Mouse (Mus musculus) embryonic facial prominence, embryonic 14.5 days (tissue): ENCODE data around the gene Fry. TPM values are rescaled to one million over a fixed set of nuclear protein-coding genes. Genes with fewer than 3 reads are reported as not detected.

Experiments used
- ATAC-seq: fragments of 200-750 bp; cut with Nextera tagmentation; 2 replicates; pipeline ENCODE4 v1.8.0; 2017; ENCODE audit warnings: low read depth, moderate number of reproducible peaks, moderate TSS enrichment
- DNase-seq: peaks from one replicate; pipeline ENCODE4 v3.0.0-alpha.2; 2015; ENCODE audit warnings: low spot score
- H3K27ac ChIP-seq: fragments of 300-500 bp; sonication (generic); replicated peaks from 2 replicates; pipeline ENCODE4 v1.5.1; 2014; ENCODE audit warnings: low read depth, mild to moderate bottlenecking, low read length, moderate library complexity
- H3K27me3 ChIP-seq: fragments of 300-500 bp; sonication (generic); replicated peaks from 2 replicates; pipeline ENCODE4 v1.6.1; 2014; ENCODE audit warnings: low read length; ENCODE audit not compliant: control insufficient read depth, insufficient read depth
- H3K36me3 ChIP-seq: fragments of 300-500 bp; sonication (generic); 2 replicates; pipeline ENCODE4 v1.6.1; 2014; ENCODE audit warnings: low read length, mixed read lengths; ENCODE audit not compliant: control insufficient read depth, insufficient read depth
- H3K4me1 ChIP-seq: fragments of 300-500 bp; sonication (generic); 2 replicates; pipeline ENCODE4 v1.6.1; 2014; ENCODE audit warnings: antibody characterized with exemption, low read length; ENCODE audit not compliant: control insufficient read depth, insufficient read depth
- H3K4me2 ChIP-seq: fragments of 300-500 bp; sonication (generic); 2 replicates; pipeline ENCODE4 v1.6.1; 2014; ENCODE audit warnings: low read depth, mild to moderate bottlenecking, low read length, moderate library complexity, mixed read lengths
- H3K4me3 ChIP-seq: fragments of 300-500 bp; sonication (generic); 2 replicates; pipeline ENCODE4 v1.5.1; 2014; ENCODE audit warnings: low read depth, mild to moderate bottlenecking, low read length
- H3K9ac ChIP-seq: fragments of 300-500 bp; sonication (generic); 2 replicates; pipeline ENCODE4 v1.6.1; 2014; ENCODE audit warnings: low read depth, mild to moderate bottlenecking, low read length, moderate library complexity, mixed read lengths
- H3K9me3 ChIP-seq: fragments of 300-500 bp; sonication (generic); 2 replicates; pipeline ENCODE4 v1.6.1; 2016; ENCODE audit warnings: low read length; ENCODE audit not compliant: control insufficient read depth
- WGBS: fragments of 180-500 bp; shearing (Covaris S2); extraction: QIAGEN DNeasy Blood & Tissue Kit; methylation state at CpG from one replicate; pipeline ENCODE4 v1.1.7; 2014; 5-methylcytosine and 5-hydroxymethylcytosine counted together
- polyA plus RNA-seq: library from polyadenylated mRNA; unstranded; fragments of >200 nt; fragmentation: Nextera tagmentation; extraction: Ambion mirVana; gene quantifications from 2 replicates; pipeline ENCODE4 v1.2.1, GENCODE M21; 2014

Fry gene
- polyA plus RNA-seq, 1 experiment from 2014 or later = 15.1 TPM

- Histone ChIP-seq H3K27ac (no peak overlapping the region), H3K27me3 (no peaks in the 10 kb centered on the region), H3K4me2 (no peak overlapping the region), H3K9me3 (peaks cover 12% of the 10 kb centered on the region), H3K9ac (no peak overlapping the region), H3K36me3 (peaks cover 22% of the 10 kb centered on the region), H3K4me3 (no peak overlapping the region), H3K4me1 (no peaks in the 10 kb centered on the region)
- DNase-seq (no peak), ATAC-seq (no peak)
- WGBS = 52% methylated on average over 7 of the region's 7 CpGs
Measured at GRCm38 (mm10) chr5:150390422-150390821, 272.0 kb downstream of the Fry start.

- ATAC-seq = no peak
- 95% methylated on average over 6 of the region's 6 CpGs for WGBS
Measured at GRCm38 (mm10) chr5:150394645-150395044, 276.2 kb downstream of the Fry start.

GRCm38 (mm10) chr5:150402832-150403447, 284.5 kb downstream of the Fry start:
- ATAC-seq (0 out of 2 replicates have a peak, but pooled peaks have one; percentile 53), DNase-seq (peak; percentile 35)
- Histone ChIP-seq H3K4me2 (peak overlapping the region; percentile 36), H3K9me3 (no peaks in the 10 kb centered on the region), H3K27ac (no peak overlapping the region), H3K9ac (no peak overlapping the region), H3K27me3 (no peaks in the 10 kb centered on the region), H3K4me3 (no peak overlapping the region), H3K36me3 (peaks cover 28% of the 10 kb centered on the region), H3K4me1 (no peaks in the 10 kb centered on the region)
- 32% methylated on average over 13 of the region's 13 CpGs for WGBS

More at GRCm38 (mm10) chr5:150394645-150395044, 276.2 kb downstream of the Fry start:
- no peak overlapping the region for H3K4me3 ChIP-seq
- H3K27me3 ChIP-seq = no peaks in the 10 kb centered on the region
- H3K36me3 ChIP-seq = peaks cover 29% of the 10 kb centered on the region
- H3K9ac ChIP-seq = no peak overlapping the region
- no peak overlapping the region for H3K4me2 ChIP-seq
- no peaks in the 10 kb centered on the region for H3K4me1 ChIP-seq
- H3K9me3 ChIP-seq = peaks cover 12% of the 10 kb centered on the region
- no peak overlapping the region for H3K27ac ChIP-seq
- DNase-seq = no peak

- no peak overlapping the region for H3K4me3 ChIP-seq
- DNase-seq (no peak), ATAC-seq (no peak)
- H3K4me1 ChIP-seq = peaks cover 6% of the 10 kb centered on the region; the same call in 1 of the 2 replicates
- H3K9me3 ChIP-seq = no peaks in the 10 kb centered on the region
- no peak overlapping the region for H3K27ac ChIP-seq
- H3K27me3 ChIP-seq = no peaks in the 10 kb centered on the region
- H3K9ac ChIP-seq = no peak overlapping the region
- peaks cover 26% of the 10 kb centered on the region; the same call in 1 of the 2 replicates for H3K36me3 ChIP-seq
- WGBS = 77% methylated on average over 8 of the region's 8 CpGs
- H3K4me2 ChIP-seq = no peak overlapping the region
Measured at GRCm38 (mm10) chr5:150404867-150405266, 286.4 kb downstream of the Fry start.

GRCm38 (mm10) chr5:150408979-150409378, 290.5 kb downstream of the Fry start:
- H3K27ac ChIP-seq = peak overlapping the region; percentile 5; the same call in 1 of the 2 replicates
- no peak overlapping the region for H3K4me2 ChIP-seq
- H3K4me3 ChIP-seq = no peak overlapping the region
- ATAC-seq (no peak), DNase-seq (no peak)
- peaks cover 6% of the 10 kb centered on the region; the same call in 1 of the 2 replicates for H3K4me1 ChIP-seq
- no peak overlapping the region for H3K9ac ChIP-seq
- no peaks in the 10 kb centered on the region for H3K27me3 ChIP-seq
- WGBS = 76% methylated on average over 8 of the region's 8 CpGs
- no peaks in the 10 kb centered on the region for H3K9me3 ChIP-seq
- H3K36me3 ChIP-seq = peaks cover 14% of the 10 kb centered on the region; the same call in 1 of the 2 replicates

- no peak for ATAC-seq
- Histone ChIP-seq H3K9me3 (0 out of 2 replicates have a peak, but pooled peaks cover 2% of the 10 kb centered on the region), H3K27ac (peak overlapping the region; percentile 5; the same call in 1 of the 2 replicates), H3K36me3 (peaks cover 17% of the 10 kb centered on the region), H3K4me1 (peaks cover 6% of the 10 kb centered on the region; the same call in 1 of the 2 replicates), H3K4me3 (no peak overlapping the region), H3K27me3 (no peaks in the 10 kb centered on the region), H3K9ac (no peak overlapping the region), H3K4me2 (no peak overlapping the region)
- peak; percentile 74 for DNase-seq
- WGBS = 34% methylated on average over 15 of the region's 15 CpGs
Measured at GRCm38 (mm10) chr5:150409451-150410045, 291.1 kb downstream of the Fry start.

- H3K4me1 ChIP-seq = peaks cover 6% of the 10 kb centered on the region; the same call in 1 of the 2 replicates
- 78% methylated on average over 12 of the region's 12 CpGs for WGBS
- H3K4me3 ChIP-seq = no peak overlapping the region
- H3K27ac ChIP-seq = no peak overlapping the region
- H3K4me2 ChIP-seq = no peak overlapping the region
- DNase-seq (no peak), ATAC-seq (no peak)
- H3K27me3 ChIP-seq = no peaks in the 10 kb centered on the region
- H3K36me3 ChIP-seq = peaks cover 33% of the 10 kb centered on the region
- no peak overlapping the region for H3K9ac ChIP-seq
- H3K9me3 ChIP-seq = 0 out of 2 replicates have a peak, but pooled peaks cover 10% of the 10 kb centered on the region
Measured at GRCm38 (mm10) chr5:150412750-150413450, 294.5 kb downstream of the Fry start.

- H3K9me3 ChIP-seq = 0 out of 2 replicates have a peak, but pooled peaks cover 10% of the 10 kb centered on the region
- H3K4me3 ChIP-seq = no peak overlapping the region
- no peak overlapping the region for H3K9ac ChIP-seq
- no peaks in the 10 kb centered on the region for H3K4me1 ChIP-seq
- H3K27ac ChIP-seq = no peak overlapping the region
- no peak for ATAC-seq
- no peaks in the 10 kb centered on the region for H3K27me3 ChIP-seq
- H3K4me2 ChIP-seq = no peak overlapping the region
- DNase-seq = no peak
- peaks cover 38% of the 10 kb centered on the region for H3K36me3 ChIP-seq
Measured at GRCm38 (mm10) chr5:150414823-150415222, 296.4 kb downstream of the Fry start.
